Mouse (Mus musculus) intestine, postnatal 0 days (tissue): ENCODE results near the gene Ifnk. TPM values are rescaled to one million over a fixed set of nuclear protein-coding genes. Genes with fewer than 3 reads are reported as not detected.

Experiments used
- ATAC-seq: fragments of 200-750 bp; cut with Nextera tagmentation; 2 replicates; pipeline ENCODE4 v1.8.0; 2017; ENCODE audit warnings: mild to moderate bottlenecking, moderate TSS enrichment, moderate library complexity
- H3K27ac ChIP-seq: fragments of 300-500 bp; sonication (generic); 2 replicates; pipeline ENCODE4 v1.5.1; 2014; ENCODE audit warnings: mild to moderate bottlenecking, low read depth, low read length, moderate library complexity
- H3K27me3 ChIP-seq: fragments of 300-500 bp; sonication (generic); replicated peaks from 2 replicates; pipeline ENCODE4 v1.6.1; 2014; ENCODE audit warnings: low read length, mixed read lengths; ENCODE audit not compliant: control insufficient read depth, insufficient read depth
- H3K36me3 ChIP-seq: fragments of 300-500 bp; sonication (generic); 2 replicates; pipeline ENCODE4 v1.6.1; 2014; ENCODE audit warnings: mild to moderate bottlenecking, moderate library complexity; ENCODE audit not compliant: control insufficient read depth, insufficient read depth
- H3K4me1 ChIP-seq: fragments of 300-500 bp; sonication (generic); replicated peaks from 2 replicates; pipeline ENCODE4 v1.6.1; 2014; ENCODE audit warnings: antibody characterized with exemption, low read length, mixed read lengths; ENCODE audit not compliant: control insufficient read depth, insufficient read depth
- H3K4me2 ChIP-seq: fragments of 300-500 bp; sonication (generic); replicated peaks from 2 replicates; pipeline ENCODE4 v1.6.1; 2014; ENCODE audit warnings: low read depth, mild to moderate bottlenecking, moderate library complexity
- H3K4me3 ChIP-seq: fragments of 300-500 bp; sonication (generic); 2 replicates; pipeline ENCODE4 v1.5.1; 2014; ENCODE audit warnings: low read depth, low read length
- H3K9ac ChIP-seq: fragments of 300-500 bp; sonication (generic); 2 replicates; pipeline ENCODE4 v1.6.1; 2014; ENCODE audit warnings: mild to moderate bottlenecking, low read depth, low read length
- H3K9me3 ChIP-seq: fragments of 300-500 bp; sonication (generic); 2 replicates; pipeline ENCODE4 v1.6.1; 2016; ENCODE audit warnings: mixed run types; ENCODE audit not compliant: control insufficient read depth
- CTCF ChIP-seq: sonication (generic); IDR thresholded peaks from 2 replicates; pipeline ENCODE4 v1.5.1; 2016; ENCODE audit warnings: low read depth, mild to moderate bottlenecking, control low read depth, antibody characterized with exemption, moderate library complexity
- WGBS: fragments of 180-500 bp; shearing (Covaris S2); extraction: QIAGEN DNeasy Blood & Tissue Kit; methylation state at CpG from one replicate; pipeline ENCODE4 v1.1.7; 2014; 5-methylcytosine and 5-hydroxymethylcytosine counted together
- polyA plus RNA-seq: library from polyadenylated mRNA; unstranded; fragments of >200 nt; fragmentation: Nextera tagmentation; extraction: Ambion mirVana; gene quantifications from 2 replicates; pipeline ENCODE4 v1.2.1, GENCODE M21; 2015

The Ifnk gene
- polyA plus RNA-seq, 1 experiment from 2014 or later = 0.25 TPM

- no peak overlapping the region for H3K4me3 ChIP-seq
- no peaks in the 10 kb centered on the region for H3K27me3 ChIP-seq
- H3K27ac ChIP-seq = no peak overlapping the region
- no peak for TF ChIP-seq CTCF
- peak; percentile 38; the same call in 1 of the 2 replicates for ATAC-seq
- WGBS = 8% methylated on average over 6 of the region's 6 CpGs
- peaks cover 2% of the 10 kb centered on the region; the same call in 1 of the 2 replicates for H3K4me1 ChIP-seq
- no peaks in the 10 kb centered on the region for H3K9me3 ChIP-seq
- H3K36me3 ChIP-seq = no peaks in the 10 kb centered on the region
- peak overlapping the region; percentile 54 for H3K4me2 ChIP-seq
- 0 out of 2 replicates have a peak overlapping the region, but pooled peaks have one; percentile 26 for H3K9ac ChIP-seq
These were observed 26.5 kb upstream of the Ifnk start for GRCm38 (mm10) chr4:35125299-35125777.

DNA sequence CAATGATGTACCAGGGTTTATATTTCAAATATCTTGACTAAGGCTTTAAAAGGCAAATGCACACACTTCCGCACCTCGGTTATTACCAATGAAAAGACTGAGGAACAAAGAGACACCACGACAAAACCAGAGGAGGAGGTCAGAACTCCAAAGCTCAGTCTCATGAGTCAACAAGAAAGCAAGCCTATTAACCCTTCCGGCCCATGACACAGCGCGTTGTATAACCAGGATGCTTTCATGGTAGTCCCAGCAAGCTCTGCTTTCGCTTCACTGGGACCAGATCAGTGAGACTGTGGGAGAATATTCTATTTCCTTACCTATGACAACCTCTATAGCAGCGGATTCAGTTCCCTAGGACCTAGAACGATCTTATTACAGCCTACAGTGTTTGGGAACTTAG lies 25.1 kb upstream of the Ifnk start:
- TF ChIP-seq CTCF = no peak
- WGBS = 70% methylated on average over 9 of the region's 9 CpGs
- no peaks in the 10 kb centered on the region for H3K27me3 ChIP-seq
- H3K4me1 ChIP-seq = peaks cover 2% of the 10 kb centered on the region; the same call in 1 of the 2 replicates
- no peak overlapping the region for H3K4me3 ChIP-seq
- H3K36me3 ChIP-seq = no peaks in the 10 kb centered on the region
- H3K4me2 ChIP-seq = no peak overlapping the region
- H3K27ac ChIP-seq = no peak overlapping the region
- no peak overlapping the region for H3K9ac ChIP-seq
- H3K9me3 ChIP-seq = no peaks in the 10 kb centered on the region
- no peak for ATAC-seq

DNA sequence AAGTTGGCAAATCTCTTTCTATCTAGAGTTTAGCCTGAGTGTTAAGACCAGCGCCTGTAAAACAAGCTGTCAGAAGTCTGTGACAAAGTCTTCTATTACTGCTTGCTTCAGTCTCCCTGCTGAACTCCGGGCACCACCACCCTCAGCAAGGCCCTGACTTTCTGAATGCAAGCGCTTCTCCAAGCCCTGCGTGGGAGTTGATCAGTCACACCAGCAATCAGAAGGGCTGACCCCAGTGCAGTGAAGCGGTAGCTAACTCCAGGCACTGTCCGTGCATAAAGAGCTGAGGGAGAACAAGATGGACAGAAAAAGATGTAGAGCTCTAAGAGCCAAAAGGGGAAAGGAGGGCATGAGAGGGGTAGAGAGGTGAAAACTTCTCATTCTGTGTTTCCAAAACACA lies 24.1 kb upstream of the Ifnk start:
- H3K4me1 ChIP-seq = peaks cover 2% of the 10 kb centered on the region; the same call in 1 of the 2 replicates
- ATAC-seq = no peak
- 59% methylated on average over 6 of the region's 6 CpGs for WGBS

DNA sequence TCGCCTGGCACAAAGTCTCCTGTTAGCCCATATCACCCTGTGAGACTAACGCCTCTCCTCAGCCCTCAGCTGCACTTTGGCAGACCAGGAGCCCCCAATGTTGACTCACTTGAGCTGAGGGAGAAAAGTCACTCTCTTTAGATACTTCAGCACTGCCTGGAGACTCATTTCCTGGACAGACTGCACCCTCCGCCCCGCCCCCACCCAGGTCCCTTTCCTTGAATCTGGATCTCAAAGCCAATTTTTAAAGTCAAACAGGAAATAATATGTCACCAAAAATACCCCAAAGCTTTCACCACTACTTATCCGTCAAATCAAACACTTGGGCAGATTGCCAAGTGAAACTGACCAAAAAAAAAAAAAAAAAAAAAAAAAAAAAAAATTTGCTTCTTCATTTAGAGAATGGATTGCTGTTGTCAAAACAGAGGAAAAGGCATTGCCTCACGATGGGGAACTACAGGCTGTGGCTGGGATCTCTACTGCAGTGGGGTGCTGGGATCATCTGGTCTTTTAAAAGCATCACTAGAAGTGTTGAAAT lies 21.4 kb upstream of the Ifnk start:
- Histone ChIP-seq H3K27me3 (no peaks in the 10 kb centered on the region), H3K9me3 (no peaks in the 10 kb centered on the region), H3K4me3 (no peak overlapping the region), H3K4me2 (no peak overlapping the region), H3K36me3 (no peaks in the 10 kb centered on the region; the same call in 1 of the 2 replicates), H3K9ac (no peak overlapping the region), H3K27ac (no peak overlapping the region), H3K4me1 (peaks cover under 1% of the 10 kb centered on the region)
- no peak; the same call in 1 of the 2 replicates for ATAC-seq
- WGBS = 28% methylated on average over 6 of the region's 6 CpGs
- TF ChIP-seq CTCF = no peak

More for the DNA sequence above, 24.1 kb upstream of the Ifnk start:
- no peaks in the 10 kb centered on the region for H3K27me3 ChIP-seq
- no peak for TF ChIP-seq CTCF
- no peak overlapping the region for H3K4me2 ChIP-seq
- no peak overlapping the region for H3K4me3 ChIP-seq
- H3K36me3 ChIP-seq = no peaks in the 10 kb centered on the region
- H3K9me3 ChIP-seq = no peaks in the 10 kb centered on the region
- no peak overlapping the region for H3K27ac ChIP-seq
- no peak overlapping the region for H3K9ac ChIP-seq

GRCm38 (mm10) chr4:35131592-35131991 lies 20.3 kb upstream of the Ifnk start:
- Histone ChIP-seq H3K4me2 (no peak overlapping the region), H3K4me3 (no peak overlapping the region), H3K27ac (0 out of 2 replicates have a peak overlapping the region, but pooled peaks have one; percentile 16), H3K36me3 (no peaks in the 10 kb centered on the region; the same call in 1 of the 2 replicates), H3K27me3 (no peaks in the 10 kb centered on the region), H3K9me3 (no peaks in the 10 kb centered on the region), H3K4me1 (no peaks in the 10 kb centered on the region; the same call in 1 of the 2 replicates), H3K9ac (no peak overlapping the region)
- ATAC-seq = no peak
- TF ChIP-seq CTCF = no peak
- WGBS = 95% methylated on average over 4 of the region's 4 CpGs

- H3K4me3 ChIP-seq = no peak overlapping the region
- no peak for ATAC-seq
- 86% methylated on average over 4 of the region's 4 CpGs for WGBS
- no peaks in the 10 kb centered on the region; the same call in 1 of the 2 replicates for H3K4me1 ChIP-seq
- no peaks in the 10 kb centered on the region for H3K27me3 ChIP-seq
- no peak for TF ChIP-seq CTCF
- no peak overlapping the region for H3K9ac ChIP-seq
- no peaks in the 10 kb centered on the region for H3K9me3 ChIP-seq
- no peak overlapping the region for H3K27ac ChIP-seq
- no peak overlapping the region for H3K4me2 ChIP-seq
- H3K36me3 ChIP-seq = no peaks in the 10 kb centered on the region; the same call in 1 of the 2 replicates
These were observed 18.4 kb upstream of the Ifnk start for GRCm38 (mm10) chr4:35133411-35133810.
